Mouse (Mus musculus) kidney, adult 2 months (tissue): ENCODE data around the gene Mitf.

Source experiments
- CTCF ChIP-seq: fragments of 200-500 bp; conservative IDR thresholded peaks from 2 replicates; pipeline ENCODE4 v1.5.1; 2011; ENCODE audit warnings: low read depth, mild to moderate bottlenecking, control low read depth, low read length, moderate library complexity, mixed read lengths; ENCODE audit not compliant: insufficient read depth, insufficient read length
- POLR2A ChIP-seq: fragments of 200-500 bp; IDR thresholded peaks from one replicate; pipeline ENCODE4 v1.6.1; 2011; ENCODE audit warnings: low read depth, low read length, control low read depth

DNA sequence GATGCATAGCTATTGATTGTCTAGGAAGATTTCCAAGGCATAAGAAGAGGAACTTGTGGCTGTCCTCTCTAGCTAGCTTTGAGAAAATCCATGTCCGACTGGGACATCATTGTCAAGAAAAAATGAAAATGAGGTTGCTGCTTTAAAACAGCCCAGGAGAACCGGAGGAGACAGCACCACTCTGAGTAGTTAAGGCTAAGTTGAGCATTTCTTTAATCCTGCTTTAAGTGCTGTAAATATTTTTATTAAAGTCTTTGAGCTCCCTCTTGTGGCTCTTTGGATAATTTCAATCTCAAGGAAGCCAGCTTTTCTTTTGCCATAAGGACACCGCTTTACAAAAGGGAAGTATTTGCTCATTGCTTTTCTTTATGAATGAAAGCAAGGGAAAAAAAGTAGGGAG, 196.3 kb downstream of the Mitf start:
- 0 out of 2 replicates have a peak, but pooled peaks have one; percentile 6 for TF ChIP-seq CTCF
- TF ChIP-seq POLR2A, result no peak
